Mouse (Mus musculus): ENCODE results near the gene Mroh2a. TPM values are rescaled to one million over a fixed set of nuclear protein-coding genes. Genes with fewer than 3 reads are reported as not detected.

The Mroh2a gene
- polyA plus RNA-seq, 1 experiment from 2014 or later = 0.68 TPM

DNA sequence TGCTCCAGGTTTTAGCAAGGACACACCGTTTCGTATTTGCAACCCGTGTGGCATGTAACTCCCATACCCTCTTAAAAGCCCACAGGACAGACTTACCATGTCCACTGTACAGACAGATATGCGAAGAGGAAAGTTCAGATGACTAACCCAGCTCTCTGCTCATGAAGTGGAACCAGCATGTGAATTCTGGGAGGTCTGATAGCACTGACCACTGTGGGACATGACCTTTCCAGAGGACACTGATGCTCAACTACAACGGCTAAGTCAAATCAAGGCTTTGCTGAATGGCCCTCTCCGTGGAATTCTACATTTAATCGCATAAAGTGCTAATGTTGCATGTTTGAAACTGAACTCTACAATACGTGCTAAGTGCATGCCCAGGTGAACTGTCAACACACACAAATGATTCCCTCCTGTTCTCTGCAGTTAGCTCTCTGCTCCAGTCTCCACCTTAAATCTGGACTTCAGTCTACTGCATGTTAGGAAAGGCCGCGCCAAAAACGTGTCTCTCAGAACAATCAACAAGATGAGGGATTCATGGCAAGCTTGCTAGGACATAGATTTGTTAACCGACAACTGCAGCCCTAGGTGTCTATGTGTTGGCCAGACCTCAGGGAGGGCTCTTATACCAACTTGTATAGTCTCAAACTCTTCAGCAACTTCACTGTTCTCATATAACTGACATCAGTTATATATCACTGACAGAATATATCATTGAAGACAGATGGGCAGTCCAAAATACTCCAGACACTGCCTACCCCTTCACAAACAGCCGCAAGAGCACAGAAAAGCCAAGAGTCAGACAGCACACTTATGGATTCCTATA is 49.1 kb downstream of the Mroh2a start:
- Histone ChIP-seq H3K4me3 (peak overlapping the region; percentile 43), H3K4me1 (replicated peaks) (peaks cover 33% of the 10 kb centered on the region), H3K36me3 (peaks cover 43% of the 10 kb centered on the region), H3K4me2 (peak overlapping the region; percentile 56), H3K9me3 (no peaks in the 10 kb centered on the region), H3K9ac (peak overlapping the region; percentile 70), H3K27me3 (no peaks in the 10 kb centered on the region), H3K27ac (replicated peaks) (no peak overlapping the region)
- WGBS = 69% methylated on average over 13 of the region's 13 CpGs
- no peak for ATAC-seq (ENCODE audit: low read depth)

DNA sequence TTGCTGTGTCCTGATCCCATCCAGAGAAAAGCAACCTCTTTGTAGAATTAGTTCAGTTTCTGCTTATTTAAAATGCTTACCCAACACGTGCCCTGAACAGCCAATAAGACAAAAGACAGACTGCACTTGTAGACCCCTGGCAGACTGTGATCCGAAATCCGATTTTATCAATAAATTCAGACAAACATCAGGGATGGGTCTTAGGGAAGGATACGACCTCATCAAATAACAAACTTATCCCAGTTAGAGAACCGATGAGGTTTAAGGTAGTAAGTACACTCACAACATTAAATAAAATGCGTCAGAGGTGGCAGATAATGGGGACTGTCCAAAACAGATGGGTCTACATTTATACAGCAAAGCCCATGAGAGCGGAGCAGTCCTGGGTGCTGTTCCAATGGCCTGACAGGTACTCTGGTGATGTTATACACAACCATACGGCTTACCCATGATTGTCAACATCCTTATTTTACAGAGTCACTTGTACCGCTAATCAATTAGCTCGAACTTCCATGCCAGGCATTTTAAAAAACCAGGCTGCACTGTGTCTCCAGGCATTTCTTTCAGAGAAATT is 49.8 kb downstream of the Mroh2a start:
- 31% methylated on average over 10 of the region's 10 CpGs for WGBS

DNA sequence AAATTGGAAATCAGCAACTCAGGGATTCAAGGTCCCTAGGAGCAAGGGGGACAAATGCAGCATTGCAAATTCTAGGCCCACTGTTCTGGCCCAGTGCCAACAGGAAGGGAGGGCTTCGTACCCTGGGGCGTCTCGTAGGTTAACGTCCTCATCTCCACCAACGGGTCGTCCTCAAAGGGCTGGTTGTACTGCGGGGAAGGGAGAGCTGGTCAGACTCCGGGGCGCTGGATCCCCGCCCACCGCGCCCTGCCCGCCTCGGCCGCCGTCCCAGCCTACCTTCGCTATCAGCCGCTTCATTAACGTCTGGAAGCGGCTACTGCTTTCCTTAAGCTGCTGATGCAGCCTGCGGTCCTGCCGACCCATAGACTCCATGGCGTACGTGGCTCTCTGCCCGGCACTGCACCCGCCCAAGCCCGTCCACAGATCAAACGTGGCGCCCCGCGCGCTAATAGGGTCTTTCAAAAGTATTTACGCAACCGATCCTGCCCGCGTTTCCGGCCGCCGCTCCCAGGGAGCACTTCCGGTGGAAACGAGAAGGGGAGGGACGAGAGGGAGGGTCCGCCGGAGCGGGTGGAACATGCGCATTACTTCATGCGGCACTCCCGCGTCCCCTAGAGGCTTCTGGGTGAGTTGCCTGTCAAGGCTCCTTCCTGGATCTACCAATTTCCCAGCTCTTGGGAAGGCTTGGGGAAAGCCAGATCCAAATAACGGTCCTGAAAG is 50.5 kb downstream of the Mroh2a start, which contains the start of the genes Hjurp and Trpm8:
Gene Hjurp (minus strand): TSS at position 536 of the 720 bp plus-strand sequence.
Gene Trpm8 (plus strand): TSS at position 564 of the 720 bp plus-strand sequence.
- H3K4me2 ChIP-seq = peak within 1 kb of the TSS; percentile 56
- no peaks in the 10 kb centered on the region for H3K27me3 ChIP-seq
- ATAC-seq (ENCODE audit: low read depth) = peak; percentile 98
- peaks cover 6% of the 10 kb centered on the region for H3K9me3 ChIP-seq
- peak within 1 kb of the TSS; percentile 43 for H3K4me3 ChIP-seq
- WGBS = under 1% methylated on average over 50 of the region's 50 CpGs
- peaks cover 33% of the 10 kb centered on the region for H3K4me1 ChIP-seq (replicated peaks)
- H3K27ac ChIP-seq (replicated peaks) = peak within 1 kb of the TSS; percentile 64
- peaks cover 33% of the 10 kb centered on the region for H3K36me3 ChIP-seq
- peak within 1 kb of the TSS; percentile 70 for H3K9ac ChIP-seq

More for the DNA sequence above, 49.8 kb downstream of the Mroh2a start:
- Histone ChIP-seq H3K4me1 (replicated peaks) (peaks cover 33% of the 10 kb centered on the region), H3K27ac (replicated peaks) (peak overlapping the region; percentile 64), H3K4me2 (peak overlapping the region; percentile 56), H3K4me3 (peak overlapping the region; percentile 43), H3K27me3 (no peaks in the 10 kb centered on the region), H3K9ac (peak overlapping the region; percentile 70), H3K36me3 (peaks cover 38% of the 10 kb centered on the region), H3K9me3 (peaks cover under 1% of the 10 kb centered on the region)
- ATAC-seq (ENCODE audit: low read depth) = peak; percentile 47

DNA sequence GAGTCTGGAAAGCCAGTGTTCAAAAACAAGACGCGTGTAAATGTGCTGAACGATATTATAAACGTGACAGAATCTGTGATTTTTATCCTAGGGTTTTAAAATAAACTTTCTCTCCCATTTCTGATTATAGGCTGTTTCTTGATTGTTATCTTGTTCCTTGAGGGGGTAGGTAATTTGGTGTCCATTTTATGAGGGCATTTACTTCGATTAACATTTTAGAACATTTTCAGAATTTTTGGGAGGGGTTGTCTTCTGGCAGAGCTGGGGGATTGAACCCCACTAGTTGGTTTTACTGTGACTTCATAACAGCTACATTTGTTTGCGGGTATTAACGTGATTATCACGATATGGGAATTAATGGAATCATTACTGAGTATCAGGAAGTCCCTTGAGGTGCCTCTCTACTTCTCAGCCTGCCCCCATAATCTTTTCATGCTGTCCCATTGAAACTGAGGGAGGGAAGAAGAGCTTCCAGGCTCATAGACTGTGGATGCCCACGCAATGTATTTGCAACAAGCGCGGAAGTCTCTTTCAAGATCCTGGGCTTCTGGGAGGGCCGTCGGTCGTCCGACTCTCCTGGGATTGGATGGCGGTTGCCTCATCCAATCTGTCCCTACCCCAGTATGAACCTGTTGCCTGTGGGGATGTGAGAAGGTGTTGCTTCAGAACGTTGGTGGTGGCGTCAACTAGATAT is 51.2 kb downstream of the Mroh2a start:
- peak overlapping the region; percentile 70 for H3K9ac ChIP-seq
- H3K9me3 ChIP-seq = peaks cover 11% of the 10 kb centered on the region
- H3K27me3 ChIP-seq = no peaks in the 10 kb centered on the region
- H3K27ac ChIP-seq (replicated peaks) = peak overlapping the region; percentile 10; the same call in 1 of the 2 replicates
- 67% methylated on average over 18 of the region's 18 CpGs for WGBS
- peaks cover 27% of the 10 kb centered on the region for H3K36me3 ChIP-seq
- peak overlapping the region; percentile 43 for H3K4me3 ChIP-seq
- H3K4me1 ChIP-seq (replicated peaks) = peaks cover 33% of the 10 kb centered on the region
- peak overlapping the region; percentile 56 for H3K4me2 ChIP-seq
- ATAC-seq (ENCODE audit: low read depth) = peak; percentile 17

GRCm38 (mm10) chr1:88279111-88280005 is 52.6 kb downstream of the Mroh2a start:
- Histone ChIP-seq H3K4me3 (no peak overlapping the region), H3K27ac (replicated peaks) (no peak overlapping the region), H3K9ac (no peak overlapping the region), H3K27me3 (no peaks in the 10 kb centered on the region), H3K36me3 (peaks cover 15% of the 10 kb centered on the region), H3K9me3 (peaks cover 24% of the 10 kb centered on the region), H3K4me1 (replicated peaks) (peaks cover 33% of the 10 kb centered on the region), H3K4me2 (no peak overlapping the region)
- 71% methylated on average over 9 of the region's 9 CpGs for WGBS
- ATAC-seq (ENCODE audit: low read depth) = no peak

GRCm38 (mm10) chr1:88280006-88280690 is 53.4 kb downstream of the Mroh2a start:
- Histone ChIP-seq H3K4me1 (replicated peaks) (peaks cover 26% of the 10 kb centered on the region), H3K27me3 (no peaks in the 10 kb centered on the region), H3K27ac (replicated peaks) (no peak overlapping the region), H3K4me3 (no peak overlapping the region), H3K9ac (no peak overlapping the region), H3K36me3 (peaks cover 7% of the 10 kb centered on the region; the same call in 1 of the 2 replicates), H3K9me3 (peaks cover 32% of the 10 kb centered on the region), H3K4me2 (no peak overlapping the region)
- no peak for ATAC-seq (ENCODE audit: low read depth)
- WGBS = 74% methylated on average over 15 of the region's 15 CpGs

GRCm38 (mm10) chr1:88282301-88282700 is 55.5 kb downstream of the Mroh2a start:
- Histone ChIP-seq H3K9me3 (peaks cover 53% of the 10 kb centered on the region), H3K4me2 (no peak overlapping the region), H3K27ac (replicated peaks) (no peak overlapping the region), H3K4me1 (replicated peaks) (peaks cover 7% of the 10 kb centered on the region; the same call in 1 of the 2 replicates), H3K36me3 (no peaks in the 10 kb centered on the region), H3K4me3 (no peak overlapping the region), H3K27me3 (no peaks in the 10 kb centered on the region), H3K9ac (no peak overlapping the region)
- WGBS = 58% methylated on average over 3 of the region's 3 CpGs
- ATAC-seq (ENCODE audit: low read depth) = no peak

GRCm38 (mm10) chr1:88283376-88284227 is 56.8 kb downstream of the Mroh2a start:
- Histone ChIP-seq H3K27me3 (no peaks in the 10 kb centered on the region), H3K9me3 (peaks cover 66% of the 10 kb centered on the region), H3K36me3 (no peaks in the 10 kb centered on the region), H3K4me3 (no peak overlapping the region), H3K4me2 (no peak overlapping the region), H3K9ac (no peak overlapping the region), H3K27ac (replicated peaks) (no peak overlapping the region), H3K4me1 (replicated peaks) (no peaks in the 10 kb centered on the region)
- 80% methylated on average over 15 of the region's 15 CpGs for WGBS
- ATAC-seq (ENCODE audit: low read depth) = no peak

DNA sequence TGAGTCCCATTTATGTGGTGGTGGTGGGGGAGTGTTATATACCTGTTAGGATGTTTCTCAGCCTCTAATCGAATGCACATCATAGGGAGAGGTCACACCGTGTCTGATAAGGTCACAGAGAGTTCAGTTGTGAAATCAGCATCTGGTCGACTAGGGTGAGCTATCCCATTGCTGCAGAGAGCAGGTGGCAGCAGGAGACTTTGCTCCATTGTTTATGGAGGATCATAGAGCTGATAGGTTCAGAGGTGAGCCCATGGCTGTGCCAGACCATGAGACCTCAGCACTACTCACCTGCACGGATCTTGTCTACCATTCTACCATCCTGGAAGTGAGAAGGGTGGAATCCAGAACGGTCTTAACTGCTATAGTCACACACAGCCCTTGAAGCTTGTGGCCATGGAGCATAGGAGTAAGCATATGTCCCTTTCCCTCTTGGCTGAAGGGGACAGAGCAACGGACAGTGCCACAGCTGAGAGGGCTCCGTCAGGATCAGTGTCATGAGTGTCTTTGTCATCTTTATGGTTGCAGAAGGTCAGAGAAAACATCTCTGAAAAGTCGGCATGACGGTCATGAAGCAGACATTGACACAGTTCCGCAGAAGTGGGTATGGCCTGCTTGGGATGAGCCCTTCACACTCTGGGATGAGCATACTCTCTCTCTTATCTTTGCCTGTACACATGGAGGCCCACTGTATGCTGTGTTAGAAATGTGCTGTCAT is 57.6 kb downstream of the Mroh2a start:
- peaks cover 68% of the 10 kb centered on the region for H3K9me3 ChIP-seq
- H3K27ac ChIP-seq (replicated peaks) = no peak overlapping the region
- H3K27me3 ChIP-seq = no peaks in the 10 kb centered on the region
- no peak overlapping the region for H3K4me3 ChIP-seq
- WGBS = 60% methylated on average over 10 of the region's 10 CpGs
- H3K4me2 ChIP-seq = no peak overlapping the region
- no peaks in the 10 kb centered on the region for H3K4me1 ChIP-seq (replicated peaks)
- H3K36me3 ChIP-seq = no peaks in the 10 kb centered on the region
- H3K9ac ChIP-seq = no peak overlapping the region
- ATAC-seq (ENCODE audit: low read depth) = no peak

Measured in neural tube, embryonic 13.5 days (tissue).